Mouse (Mus musculus) urinary bladder, adult 18-20 months (tissue): Measurements from ENCODE around the gene Dpp8.

ENCODE experiments used
- DNase-seq, 2 experiments: peaks; one replicate each; pipeline ENCODE4 v3.0.0; 2022; ENCODE audit warnings: low spot score in 2 of 2, mixed read lengths in 2 of 2

Dpp8 gene

GRCm38 (mm10) chr9:65085270-65085669 lies 53.1 kb downstream of the Dpp8 start:
- no peak for DNase-seq

- no peak for DNase-seq
Observed at GRCm38 (mm10) chr9:65086801-65087200, 54.6 kb downstream of the Dpp8 start.

- DNase-seq, result no peak
Observed at GRCm38 (mm10) chr9:65087490-65087889, 55.3 kb downstream of the Dpp8 start.

- DNase-seq, result peak in 1 of 2 experiments; percentile 42
Observed at GRCm38 (mm10) chr9:65094237-65094636, 62.0 kb downstream of the Dpp8 start.

- DNase-seq, result peak in 1 of 2 experiments; percentile 51
Observed at GRCm38 (mm10) chr9:65100991-65101685, 68.9 kb downstream of the Dpp8 start, which contains the start of gene Igdcc4. Gene Igdcc4 (plus strand): TSS chr9:65101486.

GRCm38 (mm10) chr9:65101686-65102376 lies 69.6 kb downstream of the Dpp8 start:
- DNase-seq, result peak; percentile 57 to 60

- peak in 1 of 2 experiments; percentile 33 for DNase-seq
Observed at GRCm38 (mm10) chr9:65102377-65103172, 70.4 kb downstream of the Dpp8 start.

GRCm38 (mm10) chr9:65103173-65103752 lies 71.0 kb downstream of the Dpp8 start:
- DNase-seq, result no peak

GRCm38 (mm10) chr9:65106821-65107220 lies 74.6 kb downstream of the Dpp8 start:
- DNase-seq, result no peak

GRCm38 (mm10) chr9:65107893-65108292 lies 75.7 kb downstream of the Dpp8 start:
- DNase-seq, result no peak

GRCm38 (mm10) chr9:65109132-65110072 lies 77.2 kb downstream of the Dpp8 start:
- no peak for DNase-seq

GRCm38 (mm10) chr9:65111698-65112097 lies 79.5 kb downstream of the Dpp8 start:
- DNase-seq, result no peak

- no peak for DNase-seq
Observed at GRCm38 (mm10) chr9:65113694-65114093, 81.5 kb downstream of the Dpp8 start.

- DNase-seq, result no peak
Observed at GRCm38 (mm10) chr9:65115891-65116290, 83.7 kb downstream of the Dpp8 start.

GRCm38 (mm10) chr9:65117516-65117915 lies 85.3 kb downstream of the Dpp8 start:
- DNase-seq, result no peak

GRCm38 (mm10) chr9:65120935-65121334 lies 88.7 kb downstream of the Dpp8 start:
- DNase-seq, result peak; percentile 49 to 56

GRCm38 (mm10) chr9:65122545-65122944 lies 90.3 kb downstream of the Dpp8 start:
- no peak for DNase-seq

GRCm38 (mm10) chr9:65123552-65124168 lies 91.4 kb downstream of the Dpp8 start:
- DNase-seq, result no peak

GRCm38 (mm10) chr9:65128123-65128815 lies 96.1 kb downstream of the Dpp8 start:
- DNase-seq, result no peak

- no peak for DNase-seq
Observed at GRCm38 (mm10) chr9:65131717-65132116, 99.5 kb downstream of the Dpp8 start.
